Mouse (Mus musculus): ENCODE results near the gene Mecom.

DNA sequence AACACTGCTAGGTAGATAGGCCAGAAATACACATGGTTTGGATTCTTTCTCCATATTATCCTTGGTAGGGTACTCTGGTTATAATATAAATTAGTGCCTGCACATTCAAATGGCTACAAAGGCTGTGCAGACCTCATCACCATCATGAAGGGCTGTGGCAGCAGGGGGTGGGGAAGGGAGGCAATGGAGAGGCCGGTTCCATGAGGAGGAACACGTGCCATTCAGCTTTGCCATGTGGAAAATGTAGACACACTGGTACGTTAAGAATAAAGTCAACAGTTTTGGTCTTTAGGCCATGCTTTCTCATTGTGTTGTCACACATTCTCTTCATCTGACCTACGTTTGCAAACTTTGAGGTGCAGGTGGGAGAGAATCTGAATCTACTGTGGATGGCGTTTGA lies 264.2 kb downstream of the Mecom start:
- TF ChIP-seq CTCF (conservative IDR thresholded peaks at IDR 0.05; ENCODE audit: low read length) (no peak), NANOG (IDR thresholded peaks at IDR 0.05; ENCODE audit: borderline replicate concordance, low read length) (no peak)

Measured in E14TG2a.4 (cell line).